Mouse (Mus musculus) stomach, postnatal 0 days (tissue): ENCODE measurements at regions not wholly inside any gene's neighbourhood (a gene's known extent, or its start where the extent isn't known, plus 50 kb on each side); places are given as distances from the start of the nearest gene placed in this dataset.

ENCODE experiments used
- ATAC-seq: fragments of 200-750 bp; cut with Nextera tagmentation; 2 replicates; pipeline ENCODE4 v1.8.0; 2017; ENCODE audit not compliant: low FRiP score, low TSS enrichment
- DNase-seq: peaks from one replicate; pipeline ENCODE4 v3.0.0-alpha.2; 2016; ENCODE audit warnings: low spot score
- H3K27ac ChIP-seq: fragments of 300-500 bp; sonication (generic); replicated peaks from 2 replicates; pipeline ENCODE4 v1.5.1; 2014; ENCODE audit warnings: mild to moderate bottlenecking, control low read depth
- H3K27me3 ChIP-seq: fragments of 300-500 bp; sonication (generic); 2 replicates; pipeline ENCODE4 v1.6.1; 2014; ENCODE audit warnings: low read length; ENCODE audit not compliant: control insufficient read depth, insufficient read depth
- H3K36me3 ChIP-seq: fragments of 300-500 bp; sonication (generic); 2 replicates; pipeline ENCODE4 v1.6.1; 2014; ENCODE audit warnings: low read length, mixed read lengths; ENCODE audit not compliant: control insufficient read depth, insufficient read depth
- H3K4me1 ChIP-seq: fragments of 300-500 bp; sonication (generic); replicated peaks from 2 replicates; pipeline ENCODE4 v1.6.1; 2014; ENCODE audit warnings: antibody characterized with exemption; ENCODE audit not compliant: control insufficient read depth, insufficient read depth
- H3K4me2 ChIP-seq: fragments of 300-500 bp; sonication (generic); replicated peaks from 2 replicates; pipeline ENCODE4 v1.6.1; 2014; ENCODE audit warnings: low read depth, mild to moderate bottlenecking, control low read depth, moderate library complexity
- H3K4me3 ChIP-seq: fragments of 300-500 bp; sonication (generic); 2 replicates; pipeline ENCODE4 v1.5.1; 2014; ENCODE audit warnings: low read depth, low read length, control low read depth
- H3K9ac ChIP-seq: fragments of 300-500 bp; sonication (generic); 2 replicates; pipeline ENCODE4 v1.6.1; 2014; ENCODE audit warnings: mild to moderate bottlenecking, low read length, control low read depth, mixed read lengths
- H3K9me3 ChIP-seq: fragments of 300-500 bp; sonication (generic); 2 replicates; pipeline ENCODE4 v1.6.1; 2016; ENCODE audit warnings: low read length; ENCODE audit not compliant: control insufficient read depth
- CTCF ChIP-seq: IDR thresholded peaks from 2 replicates; pipeline ENCODE4 v1.5.1; 2016; ENCODE audit warnings: antibody characterized with exemption, low read depth, mild to moderate bottlenecking, moderate library complexity
- EP300 ChIP-seq: optimal IDR thresholded peaks from 2 replicates; pipeline ENCODE3; 2016; ENCODE audit warnings: antibody characterized with exemption
- WGBS: fragments of 180-500 bp; shearing (Covaris S2); extraction: QIAGEN DNeasy Blood & Tissue Kit; methylation state at CpG from one replicate; pipeline ENCODE4 v1.1.7; 2014; 5-methylcytosine and 5-hydroxymethylcytosine counted together

GRCm38 (mm10) chr15:49653728-49654127 is 4231.0 kb upstream of the Gm7489 start:
- DNase-seq (no peak), ATAC-seq (no peak)
- no peak overlapping the region for H3K4me3 ChIP-seq

GRCm38 (mm10) chr15:49664834-49665565 is 4219.7 kb upstream of the Gm7489 start:
- H3K27me3 ChIP-seq: no peaks in the 10 kb centered on the region
- H3K9me3 ChIP-seq: no peaks in the 10 kb centered on the region
- H3K4me1 ChIP-seq: no peaks in the 10 kb centered on the region
- no peak overlapping the region for H3K27ac ChIP-seq
- H3K9ac ChIP-seq: no peak overlapping the region
- H3K4me3 ChIP-seq: no peak overlapping the region
- ATAC-seq: no peak
- no peak overlapping the region for H3K4me2 ChIP-seq
- 86% methylated on average over 4 of the region's 4 CpGs for WGBS
- H3K36me3 ChIP-seq: no peaks in the 10 kb centered on the region
- no peak for DNase-seq
- TF ChIP-seq EP300: no peak
- no peak for TF ChIP-seq CTCF

More at GRCm38 (mm10) chr15:49653728-49654127, 4231.0 kb upstream of the Gm7489 start:
- 71% methylated on average over 2 of the region's 2 CpGs for WGBS
- TF ChIP-seq EP300: no peak
- no peak for TF ChIP-seq CTCF
- H3K9me3 ChIP-seq: no peaks in the 10 kb centered on the region
- no peaks in the 10 kb centered on the region for H3K36me3 ChIP-seq
- no peak overlapping the region for H3K4me2 ChIP-seq
- H3K9ac ChIP-seq: no peak overlapping the region
- H3K27me3 ChIP-seq: no peaks in the 10 kb centered on the region
- no peaks in the 10 kb centered on the region for H3K4me1 ChIP-seq
- no peak overlapping the region for H3K27ac ChIP-seq
